Mouse (Mus musculus) layer of hippocampus, adult 11-12 months (tissue): Measurements from ENCODE around the gene Pik3r2.

Experiments
- DNase-seq: peaks from one replicate; pipeline ENCODE4 v3.0.0; 2022; ENCODE audit warnings: low spot score

Gene Pik3r2

GRCm38 (mm10) chr8:70742176-70742575 is 34.3 kb downstream of the Pik3r2 start:
- DNase-seq: no peak

- DNase-seq: no peak
Observed at GRCm38 (mm10) chr8:70741661-70742060, 34.9 kb downstream of the Pik3r2 start.

GRCm38 (mm10) chr8:70738211-70738610 is 38.3 kb downstream of the Pik3r2 start:
- DNase-seq: no peak

- no peak for DNase-seq
Observed at GRCm38 (mm10) chr8:70737705-70738104, 38.8 kb downstream of the Pik3r2 start.

- no peak for DNase-seq
Observed at GRCm38 (mm10) chr8:70730956-70731355, 45.6 kb downstream of the Pik3r2 start.

GRCm38 (mm10) chr8:70729808-70730475 is 46.6 kb downstream of the Pik3r2 start:
- no peak for DNase-seq

GRCm38 (mm10) chr8:70726721-70727120 is 49.8 kb downstream of the Pik3r2 start:
- DNase-seq: no peak

GRCm38 (mm10) chr8:70725792-70726447 is 50.6 kb downstream of the Pik3r2 start:
- DNase-seq: no peak

GRCm38 (mm10) chr8:70724216-70724615 is 52.3 kb downstream of the Pik3r2 start:
- DNase-seq: no peak

GRCm38 (mm10) chr8:70723486-70724210 is 52.9 kb downstream of the Pik3r2 start, which contains the start of gene Pde4c:
Gene Pde4c, plus strand, starts transcription at chr8:70723720.
- DNase-seq: no peak

GRCm38 (mm10) chr8:70721601-70722000 is 54.9 kb downstream of the Pik3r2 start:
- DNase-seq: no peak

GRCm38 (mm10) chr8:70720739-70721138 is 55.8 kb downstream of the Pik3r2 start:
- peak; percentile 84 for DNase-seq

GRCm38 (mm10) chr8:70719796-70720270 is 56.7 kb downstream of the Pik3r2 start:
- DNase-seq: no peak

- peak; percentile 66 for DNase-seq
Observed at GRCm38 (mm10) chr8:70718297-70718696, 58.2 kb downstream of the Pik3r2 start, which contains the start of gene Gm3336. Gene Gm3336, plus strand, starts transcription at chr8:70718543.
